Mouse (Mus musculus) subcutaneous adipose tissue, adult 2 months (tissue): ENCODE data around the gene Sqor. TPM values are rescaled to one million over a fixed set of nuclear protein-coding genes. Genes with fewer than 3 reads are reported as not detected.

Source experiments
- polyA plus RNA-seq: library from polyadenylated mRNA; depleted of rRNA; stranded (reverse); fragments of >200 nt; gene quantifications from 2 replicates; pipeline ENCODE4 v1.2.3, GENCODE M21; 2012; ENCODE audit warnings: low replicate concordance; rRNA removed

Gene Sqor
- 45.5 and 68.8 TPM in 2 replicates for polyA plus RNA-seq

DNA sequence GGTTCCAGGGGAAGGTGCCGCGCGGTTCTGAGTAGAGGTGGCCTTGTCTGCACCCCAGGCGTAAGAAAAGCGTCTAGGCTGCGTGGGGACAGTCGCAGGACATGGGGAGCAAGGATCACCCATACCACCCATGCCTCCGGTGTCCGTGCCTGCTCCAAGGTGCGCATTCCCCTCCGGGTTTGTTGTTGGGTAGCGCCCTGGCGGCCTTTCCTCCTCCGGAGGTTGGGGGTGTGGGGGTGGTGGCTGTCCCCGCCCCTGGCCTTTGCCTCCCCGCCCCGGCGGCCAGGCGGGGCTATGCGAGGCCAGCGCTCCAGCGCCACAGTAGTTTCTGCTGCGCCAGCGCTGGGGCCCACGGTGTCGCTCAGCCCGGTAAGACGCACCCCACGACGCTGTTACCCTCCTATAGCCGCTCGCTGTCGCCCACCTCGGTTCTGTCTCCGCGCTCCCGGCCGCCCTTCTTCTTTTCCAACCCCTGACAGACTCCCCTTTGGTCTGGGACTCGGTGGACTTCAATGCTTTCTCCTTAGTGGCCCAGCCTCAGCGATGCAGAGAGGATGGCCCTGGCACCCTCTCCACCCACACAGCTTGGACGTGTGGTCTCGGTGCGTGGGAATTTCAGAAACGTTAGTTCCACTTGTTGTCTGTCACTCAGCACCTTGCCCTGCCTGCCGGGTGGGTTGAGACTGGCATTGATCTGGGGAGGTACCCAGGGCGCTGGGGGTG is at the start of gene Sqor:
Gene Sqor (plus strand): TSS at position 167 of the 723 bp plus-strand sequence.

DNA sequence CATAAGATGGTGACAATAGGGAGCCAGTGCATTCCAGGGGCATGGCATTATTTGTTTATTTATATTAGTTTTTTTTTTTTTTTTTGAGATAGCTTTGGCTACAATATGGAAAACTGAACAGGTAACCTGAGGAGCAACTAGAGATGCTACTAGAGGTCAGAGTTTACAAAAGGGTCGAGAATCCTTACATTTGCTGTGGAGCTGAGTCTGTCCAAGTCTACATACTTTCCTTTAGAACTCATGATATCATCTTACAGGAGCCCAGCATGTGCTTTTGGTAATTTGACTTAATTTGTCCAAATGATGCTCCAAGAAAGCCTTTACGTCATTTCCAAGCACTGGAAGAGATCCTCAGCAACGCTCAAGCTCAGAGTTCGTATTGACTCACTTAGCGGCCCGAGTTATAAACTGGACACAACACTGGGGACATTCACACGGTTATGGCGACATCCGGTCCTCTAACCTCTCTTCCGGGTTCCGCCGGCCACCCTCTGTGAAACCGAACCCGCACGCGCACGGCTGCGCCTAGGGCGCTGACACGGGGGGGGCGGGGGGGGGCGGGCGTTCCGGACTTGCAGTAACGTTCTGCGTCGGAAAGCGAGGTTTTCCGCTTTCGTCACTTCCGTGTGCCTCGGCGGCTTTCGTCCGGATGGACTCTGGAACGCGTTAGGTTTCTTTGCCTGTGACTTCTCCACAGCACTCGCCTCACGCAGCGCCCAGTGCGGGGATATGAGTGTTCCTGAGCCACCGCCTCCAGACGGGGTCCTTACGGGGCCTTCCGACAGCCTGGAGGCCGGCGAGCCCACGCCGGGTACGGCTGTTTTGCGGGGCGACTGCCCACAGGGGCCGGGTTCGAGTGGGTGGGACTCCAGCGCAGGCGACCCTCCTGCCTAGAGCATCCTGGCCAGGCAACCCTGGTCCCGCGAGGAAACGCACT is 26.9 kb upstream of the Sqor start, which contains the start of gene Bloc1s6:
Gene Bloc1s6 (plus strand): TSS at position 610 of the 937 bp plus-strand sequence.

Other genes starting within 250 kb of the Sqor start
- gene Gatm, start 153.9 kb upstream of the Sqor start, polyA plus RNA-seq, result 5.0 and 33.0 TPM in 2 replicates
- gene AA467197, start 128.3 kb upstream of the Sqor start, polyA plus RNA-seq, result 0.82 TPM in 2 replicates
- 7.6 and 11.6 TPM in 2 replicates for gene Slc30a4, start 62.6 kb upstream of the Sqor start, polyA plus RNA-seq
- 39.7 and 49.0 TPM in 2 replicates for gene Bloc1s6, start 26.7 kb upstream of the Sqor start, polyA plus RNA-seq